Mouse (Mus musculus) central nervous system, embryonic 14 days (tissue): ENCODE data around the gene Cnr1. TPM values are rescaled to one million over a fixed set of nuclear protein-coding genes. Genes with fewer than 3 reads are reported as not detected.

Experiments
- polyA plus RNA-seq: library from polyadenylated mRNA; depleted of rRNA; stranded (reverse); fragments of >200 nt; gene quantifications from 2 replicates; pipeline ENCODE4 v1.2.3, GENCODE M21; 2012; rRNA removed

Cnr1 gene
- polyA plus RNA-seq: 46.6 and 59.2 TPM in 2 replicates

DNA sequence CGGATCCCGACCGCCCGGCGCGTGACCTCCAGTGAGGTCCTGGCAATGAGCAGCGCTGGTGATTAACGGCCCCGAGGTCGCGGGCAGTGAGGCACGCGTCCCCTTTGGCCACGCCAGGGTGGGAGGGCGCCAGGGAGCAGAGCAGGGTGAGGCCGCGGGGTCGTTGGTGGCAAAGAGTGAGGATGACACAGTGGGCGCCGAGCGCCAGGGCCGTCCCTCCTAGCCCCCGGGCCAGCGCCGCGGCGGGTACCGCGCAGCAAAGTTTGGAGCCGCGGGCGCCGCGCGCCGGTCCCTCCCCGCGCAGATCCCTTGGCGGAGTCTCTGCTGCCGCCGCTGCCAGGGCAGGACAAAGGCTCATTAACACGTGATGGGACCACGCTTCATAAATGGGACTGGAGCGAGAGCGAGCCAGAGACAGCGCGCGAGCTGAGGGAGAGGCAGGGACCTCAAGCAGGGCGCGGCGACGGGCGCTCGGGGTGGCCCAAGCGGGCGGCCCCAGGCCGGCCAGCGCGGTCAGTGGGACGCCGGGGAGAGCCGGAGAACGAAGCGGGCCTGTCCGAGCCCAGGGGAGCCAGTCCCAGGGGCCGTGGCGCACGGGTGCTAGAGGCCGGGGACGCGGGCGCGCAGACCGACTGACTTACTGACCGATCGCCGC, at the start of gene Cnr1:
Cnr1 (plus strand) TSS at position 360 of the 655 bp plus-strand sequence.

Other genes with a start within 250 kb of the Cnr1 start
- gene Spaca1, start 125.6 kb downstream of the Cnr1 start, polyA plus RNA-seq: 0.87 and 1.3 TPM in 2 replicates